Mouse (Mus musculus) NIH3T3 (cell line): ENCODE measurements around the gene Krt28.
A peak's percentile ranks its signal among the peaks of the same experiment; 100 is the strongest.

ENCODE experiments used
- DNase-seq: peaks from one replicate; pipeline ENCODE4 v3.0.0-alpha.2; 2012; ENCODE audit warnings: low read depth

Krt28 gene

DNA sequence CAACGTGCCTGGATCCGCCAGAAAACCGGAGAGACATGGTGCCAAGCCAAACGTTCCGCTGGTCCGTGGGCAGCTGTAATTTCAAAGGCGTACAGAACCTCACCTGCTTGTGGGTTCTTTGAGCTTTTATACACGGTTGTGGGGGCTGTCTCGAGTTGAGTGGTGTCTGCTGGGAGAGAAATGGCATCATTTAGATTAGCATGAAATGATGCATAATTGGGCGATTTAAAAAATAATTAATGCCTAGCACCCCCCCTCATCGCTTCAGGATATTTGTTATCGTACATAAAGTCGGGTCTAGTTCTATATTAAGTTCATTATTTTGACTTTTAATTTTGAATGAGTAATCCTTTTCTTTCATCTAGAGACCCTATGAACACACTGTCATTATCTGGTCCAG, at the start of gene Krt28:
Krt28 (minus strand) TSS at position 101 of the 400 bp plus-strand sequence.
- no peak for DNase-seq

GRCm38 (mm10) chr11:99422159-99422558, 47.5 kb upstream of the Krt28 start, which contains the start of gene Krt12:
TSS of gene Krt12 (minus strand) at chr11:99422259.
- no peak for DNase-seq

- DNase-seq, result no peak
Observed at GRCm38 (mm10) chr11:99420586-99420985, 45.9 kb upstream of the Krt28 start.

- DNase-seq, result no peak
Observed at GRCm38 (mm10) chr11:99417819-99418218, 43.1 kb upstream of the Krt28 start.

- DNase-seq, result no peak
Observed at GRCm38 (mm10) chr11:99416902-99417301, 42.2 kb upstream of the Krt28 start.

GRCm38 (mm10) chr11:99414463-99415147, 39.9 kb upstream of the Krt28 start:
- no peak for DNase-seq

DNA sequence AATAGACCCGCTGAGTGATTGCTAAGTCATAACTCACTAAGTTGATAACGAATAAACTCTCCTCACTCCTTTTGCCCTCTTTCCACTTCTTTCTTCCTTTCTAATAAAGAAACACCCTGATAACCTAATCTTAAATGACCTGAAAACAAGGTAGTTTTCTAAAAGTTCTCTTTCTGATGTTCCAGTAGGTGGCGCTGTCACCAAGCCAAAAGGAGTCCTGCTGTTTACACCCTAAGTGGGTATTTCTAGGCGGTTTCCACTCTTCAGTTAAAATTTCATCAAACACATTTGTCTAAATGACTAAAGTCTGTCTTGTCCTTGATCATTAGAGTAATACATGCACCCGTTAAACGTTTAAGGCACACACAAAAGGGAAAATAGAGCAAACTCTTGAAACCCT, 38.5 kb upstream of the Krt28 start:
- DNase-seq, result peak; percentile 75

GRCm38 (mm10) chr11:99406186-99406585, 31.5 kb upstream of the Krt28 start:
- no peak for DNase-seq

- DNase-seq, result no peak
Observed at GRCm38 (mm10) chr11:99399956-99400549, 25.4 kb upstream of the Krt28 start.

DNA sequence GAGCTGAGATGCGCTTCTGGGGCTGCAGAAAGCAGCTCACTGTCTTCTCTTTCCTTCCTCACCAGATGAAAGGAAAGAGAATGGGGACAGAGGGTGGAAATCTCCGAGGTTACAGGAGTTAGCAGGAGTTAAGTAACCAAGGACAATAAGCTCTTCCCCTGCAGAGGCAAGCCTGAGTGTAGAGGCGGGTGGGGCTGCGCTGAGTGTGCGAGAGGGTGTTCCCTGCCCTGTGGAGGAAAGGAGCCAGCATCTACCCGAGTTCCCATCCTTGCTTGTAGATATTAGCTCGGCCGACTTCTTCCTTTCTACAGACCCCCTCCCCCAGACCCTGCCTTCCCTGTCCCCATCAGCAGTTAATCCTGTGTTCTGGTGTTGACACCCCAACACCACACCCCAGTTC, 24.1 kb upstream of the Krt28 start:
- no peak for DNase-seq

DNA sequence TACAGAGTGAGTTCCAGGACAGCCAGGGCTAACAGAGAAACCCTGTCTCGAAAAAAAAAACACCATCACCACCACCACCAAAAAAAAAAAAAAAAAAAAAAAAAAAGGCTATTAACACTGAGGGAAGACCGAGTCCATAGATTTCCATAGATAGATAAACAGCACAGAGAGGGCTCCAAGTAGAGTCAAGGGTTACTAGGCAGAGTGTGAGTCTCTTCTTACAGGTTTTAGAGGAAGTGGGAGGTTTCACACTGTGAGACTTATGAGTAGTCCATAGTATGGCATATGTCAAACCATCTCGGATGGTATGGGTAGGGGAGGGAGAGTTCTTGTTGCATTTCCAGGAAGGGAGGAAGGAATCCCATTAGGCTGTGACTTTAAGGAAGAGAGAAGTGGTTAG, 23.4 kb upstream of the Krt28 start:
- DNase-seq, result no peak

DNA sequence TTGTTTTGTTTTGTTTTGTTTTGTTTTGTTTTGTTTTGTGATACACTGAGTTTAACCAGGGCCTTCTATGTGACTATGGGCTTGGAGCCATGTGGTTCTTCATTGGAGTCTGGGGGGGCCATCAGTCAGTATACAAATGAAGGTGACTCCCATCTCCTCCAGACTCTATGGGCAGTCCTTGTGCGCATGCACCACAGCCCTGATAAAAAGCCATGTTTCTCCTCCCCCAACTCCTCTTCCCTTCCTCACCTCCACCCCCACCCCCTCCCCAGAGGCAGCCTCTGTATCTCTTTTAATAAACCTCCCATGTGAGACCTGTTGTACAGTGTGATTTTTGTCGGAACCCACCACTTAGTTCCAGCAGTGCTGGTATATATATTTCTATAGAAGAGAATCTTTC, 22.0 kb upstream of the Krt28 start:
- DNase-seq, result no peak

DNA sequence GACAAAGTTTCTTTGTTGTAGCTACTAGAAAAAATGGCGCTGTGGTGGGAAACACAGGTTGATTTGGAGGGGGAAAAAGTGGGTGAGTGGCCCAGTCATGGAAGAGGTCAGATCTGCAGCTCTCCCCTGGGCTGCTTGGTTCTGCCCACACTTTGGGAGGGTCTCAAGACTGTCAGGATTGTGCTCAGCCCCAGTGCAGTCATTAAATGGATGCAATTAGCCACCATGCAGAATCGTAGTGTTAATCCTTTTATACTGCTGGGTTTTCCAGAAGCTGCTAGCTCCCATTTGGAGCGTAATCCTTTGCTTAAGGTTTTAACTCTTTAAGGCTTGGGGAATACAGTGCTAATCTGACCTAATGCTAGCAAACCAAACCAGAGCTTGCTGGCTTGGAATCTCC, 21.3 kb upstream of the Krt28 start:
- DNase-seq, result no peak

- DNase-seq, result no peak
Observed at GRCm38 (mm10) chr11:99392492-99392891, 17.8 kb upstream of the Krt28 start.

- DNase-seq, result no peak
Observed at GRCm38 (mm10) chr11:99391375-99391774, 16.7 kb upstream of the Krt28 start.

DNA sequence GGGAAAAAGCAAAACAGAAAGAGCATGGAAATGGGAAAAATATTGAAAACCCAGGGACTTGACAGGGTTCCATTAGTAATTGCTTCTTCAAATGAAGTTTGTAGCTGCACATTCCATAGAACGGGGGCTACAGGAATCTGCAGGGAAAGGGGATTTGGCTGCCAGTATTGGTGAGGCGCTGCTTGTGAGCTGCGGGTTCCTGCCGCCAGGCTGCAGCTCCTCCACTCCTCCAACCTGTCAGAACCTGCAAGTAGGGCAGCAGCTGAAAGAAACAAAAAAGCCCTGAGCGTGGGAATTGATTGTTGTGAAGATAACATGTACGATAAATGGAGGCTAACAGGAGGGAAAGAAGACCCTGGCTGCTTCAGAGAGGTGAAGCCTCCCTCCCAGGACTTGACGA, 16.2 kb upstream of the Krt28 start:
- no peak for DNase-seq

GRCm38 (mm10) chr11:99389264-99389663, 14.6 kb upstream of the Krt28 start, which contains the start of gene Krt10:
TSS of gene Krt10 (minus strand) at chr11:99389364.
- no peak for DNase-seq

GRCm38 (mm10) chr11:99388661-99389060, 14.0 kb upstream of the Krt28 start:
- no peak for DNase-seq

GRCm38 (mm10) chr11:99385813-99386721, 11.4 kb upstream of the Krt28 start:
- DNase-seq, result peak; percentile 91

DNA sequence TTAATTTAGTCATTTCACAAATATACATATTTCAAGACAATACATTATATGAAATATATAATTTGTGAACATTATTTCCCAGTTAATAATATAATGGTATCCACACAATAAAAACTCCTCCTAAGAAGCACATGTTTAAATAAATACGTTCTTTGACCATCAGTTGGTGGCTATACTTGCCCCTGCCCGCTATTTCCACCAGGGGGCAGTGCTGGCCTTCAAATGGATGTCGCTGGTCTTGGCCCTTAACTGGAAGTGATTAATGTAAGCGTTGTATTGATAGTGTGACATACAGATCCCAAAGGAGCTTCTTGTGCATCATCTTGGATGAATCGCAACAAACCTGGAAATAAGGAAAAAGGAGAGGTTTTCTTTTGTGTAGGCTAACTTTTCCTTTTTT, 4.9 kb upstream of the Krt28 start:
- DNase-seq, result peak; percentile 89

- peak; percentile 5 for DNase-seq
Observed at GRCm38 (mm10) chr11:99369853-99370451, 4.8 kb downstream of the Krt28 start.

- peak; percentile 57 for DNase-seq
Observed at GRCm38 (mm10) chr11:99369229-99369628, 5.5 kb downstream of the Krt28 start.
